Mouse (Mus musculus) heart, postnatal 0 days (tissue): ENCODE results near the gene Grpr. TPM values are rescaled to one million over a fixed set of nuclear protein-coding genes. Genes with fewer than 3 reads are reported as not detected.

Source experiments
- ATAC-seq: fragments of 200-750 bp; cut with Nextera tagmentation; 2 replicates; pipeline ENCODE4 v1.8.0; 2017; ENCODE audit warnings: low read depth, moderate number of reproducible peaks, moderate library complexity; ENCODE audit not compliant: insufficient read depth
- DNase-seq: peaks from one replicate; pipeline ENCODE4 v3.0.0-alpha.2; 2016; ENCODE audit warnings: low spot score
- H3K27ac ChIP-seq: fragments of 300-500 bp; sonication (generic); 2 replicates; pipeline ENCODE4 v1.5.1; 2014; ENCODE audit warnings: low read depth, mild to moderate bottlenecking
- H3K27me3 ChIP-seq: fragments of 300-500 bp; sonication (generic); 2 replicates; pipeline ENCODE4 v1.6.1; 2014; ENCODE audit warnings: low read length, mixed read lengths; ENCODE audit not compliant: control insufficient read depth, insufficient read depth
- H3K36me3 ChIP-seq: fragments of 300-500 bp; sonication (generic); replicated peaks from 2 replicates; pipeline ENCODE4 v1.6.1; 2014; ENCODE audit warnings: low read length, mixed read lengths; ENCODE audit not compliant: control insufficient read depth, insufficient read depth
- H3K4me1 ChIP-seq: fragments of 300-500 bp; sonication (generic); 2 replicates; pipeline ENCODE4 v1.6.1; 2014; ENCODE audit warnings: antibody characterized with exemption; ENCODE audit not compliant: control insufficient read depth, insufficient read depth
- H3K4me2 ChIP-seq: fragments of 300-500 bp; sonication (generic); 2 replicates; pipeline ENCODE4 v1.6.1; 2014; ENCODE audit warnings: low read depth, mild to moderate bottlenecking, low read length, moderate library complexity
- H3K4me3 ChIP-seq: fragments of 300-500 bp; sonication (generic); 2 replicates; pipeline ENCODE4 v1.5.1; 2014; ENCODE audit warnings: low read depth, low read length
- H3K9ac ChIP-seq: fragments of 300-500 bp; sonication (generic); replicated peaks from 2 replicates; pipeline ENCODE4 v1.6.1; 2014; ENCODE audit warnings: low read depth, low read length, mixed read lengths
- H3K9me3 ChIP-seq: fragments of 300-500 bp; sonication (generic); replicated peaks from 2 replicates; pipeline ENCODE4 v1.6.1; 2016; ENCODE audit warnings: low read length; ENCODE audit not compliant: control insufficient read depth
- CTCF ChIP-seq: IDR thresholded peaks from 2 replicates; pipeline ENCODE4 v1.5.1; 2016; ENCODE audit warnings: antibody characterized with exemption, control low read depth, low read depth
- EP300 ChIP-seq: IDR thresholded peaks from 2 replicates; pipeline ENCODE4 v1.6.1; 2016; ENCODE audit warnings: antibody characterized with exemption, low read depth
- WGBS: fragments of 180-500 bp; shearing (Covaris S2); extraction: QIAGEN DNeasy Blood & Tissue Kit; methylation state at CpG from one replicate; pipeline ENCODE4 v1.1.7; 2014; 5-methylcytosine and 5-hydroxymethylcytosine counted together
- polyA plus RNA-seq: library from polyadenylated mRNA; unstranded; fragments of >200 nt; fragmentation: Nextera tagmentation; extraction: Ambion mirVana; gene quantifications from 2 replicates; pipeline ENCODE4 v1.2.1, GENCODE M21; 2015
- total RNA-seq: library from RNA; depleted of rRNA; stranded (reverse); fragments of >200 nt; gene quantifications from 2 replicates; pipeline ENCODE4 v1.2.3, GENCODE M21; 2014; ENCODE audit warnings: low replicate concordance; rRNA removed

Grpr gene
- total RNA-seq (0.08 and 0.77 TPM in 2 replicates), polyA plus RNA-seq (0.04 and 0.05 TPM in 2 replicates)

GRCm38 (mm10) chrX:163549666-163550065, at the start of gene Grpr:
TSS of gene Grpr (minus strand) at chrX:163549677.
- TF ChIP-seq EP300 (no peak), CTCF (peak; percentile 50)
- no peak within 1 kb of the TSS for H3K27ac ChIP-seq
- no peaks in the 10 kb centered on the region for H3K4me1 ChIP-seq
- H3K27me3 ChIP-seq, result no peaks in the 10 kb centered on the region
- no peaks in the 10 kb centered on the region for H3K36me3 ChIP-seq
- no peak within 1 kb of the TSS for H3K9ac ChIP-seq
- DNase-seq (peak; percentile 26), ATAC-seq (peak; percentile 57; the same call in 1 of the 2 replicates)
- 16% methylated on average over 7 of the region's 7 CpGs for WGBS
- H3K4me2 ChIP-seq, result no peak within 1 kb of the TSS
- H3K9me3 ChIP-seq, result no peaks in the 10 kb centered on the region
- no peak within 1 kb of the TSS for H3K4me3 ChIP-seq

DNA sequence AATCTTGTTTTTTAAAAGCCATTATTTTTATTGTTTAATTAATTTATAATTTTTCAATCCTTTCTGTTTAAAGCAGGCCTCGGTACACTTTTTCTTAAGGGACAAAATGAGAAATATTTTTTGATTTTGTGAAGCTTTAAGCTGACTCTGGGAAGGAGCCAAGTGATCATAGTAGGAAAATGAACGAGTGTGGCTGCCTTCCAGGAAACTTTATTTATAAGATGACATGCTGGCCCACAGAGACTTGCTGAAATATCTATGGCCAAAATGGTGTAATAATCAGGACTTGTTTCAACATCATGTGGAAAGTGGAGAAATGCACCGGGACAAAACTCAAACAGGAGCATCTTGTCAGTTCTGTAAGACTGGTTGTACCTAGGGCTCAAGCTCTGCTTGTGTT, 11.0 kb upstream of the Grpr start:
- Histone ChIP-seq H3K36me3 (no peaks in the 10 kb centered on the region), H3K9me3 (no peaks in the 10 kb centered on the region), H3K4me2 (no peak overlapping the region), H3K9ac (no peak overlapping the region), H3K4me1 (no peaks in the 10 kb centered on the region), H3K27ac (no peak overlapping the region), H3K27me3 (no peaks in the 10 kb centered on the region), H3K4me3 (no peak overlapping the region)
- ATAC-seq (no peak), DNase-seq (no peak)
- WGBS, result 60% methylated on average over 3 of the region's 3 CpGs
- TF ChIP-seq EP300 (no peak), CTCF (no peak)

DNA sequence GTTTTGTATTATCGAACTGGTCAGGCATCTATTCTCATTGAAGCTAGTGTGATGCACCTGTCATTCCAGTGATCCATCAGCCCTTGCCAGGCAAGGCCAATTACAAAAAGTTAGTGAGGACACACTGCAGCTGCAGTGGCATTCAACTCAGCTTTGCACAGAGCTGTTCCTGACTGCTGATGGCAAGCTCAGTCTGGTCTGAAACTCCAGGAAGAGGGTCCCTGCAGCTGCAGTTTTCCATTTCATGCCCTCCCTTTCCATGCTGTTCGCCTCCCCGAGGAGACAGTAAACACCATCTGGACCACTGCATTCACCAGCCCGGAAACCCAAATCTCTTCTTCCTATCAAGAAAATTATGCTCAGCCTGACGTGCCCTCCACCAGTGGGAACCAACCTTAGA, 2.4 kb downstream of the Grpr start:
- 66% methylated on average over 5 of the region's 5 CpGs for WGBS
- Histone ChIP-seq H3K9me3 (no peaks in the 10 kb centered on the region), H3K27ac (no peak overlapping the region), H3K4me1 (no peaks in the 10 kb centered on the region), H3K4me3 (no peak overlapping the region), H3K4me2 (no peak overlapping the region), H3K36me3 (no peaks in the 10 kb centered on the region), H3K27me3 (no peaks in the 10 kb centered on the region), H3K9ac (no peak overlapping the region)
- DNase-seq (no peak), ATAC-seq (no peak)
- TF ChIP-seq CTCF (no peak), EP300 (no peak)

DNA sequence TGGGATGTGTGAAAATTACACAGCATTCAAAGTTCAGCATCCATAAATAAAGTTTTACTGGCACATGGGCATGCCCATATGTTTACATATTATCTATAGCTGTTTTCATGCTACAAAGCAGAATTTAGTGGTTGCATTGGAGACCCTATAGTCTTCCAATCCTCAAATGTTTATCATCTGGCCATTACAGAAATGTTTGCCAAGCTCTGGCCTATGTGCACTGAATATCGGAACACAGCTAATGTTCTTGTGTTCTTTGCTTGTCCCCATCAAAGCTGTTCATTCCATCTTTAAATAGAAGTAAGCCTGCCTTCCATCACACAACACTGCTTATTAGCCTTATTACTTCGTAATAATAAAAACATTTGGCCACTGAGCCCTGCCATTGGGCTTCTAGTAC, 16.6 kb downstream of the Grpr start:
- Histone ChIP-seq H3K36me3 (no peaks in the 10 kb centered on the region), H3K4me3 (no peak overlapping the region), H3K27ac (no peak overlapping the region), H3K4me2 (no peak overlapping the region), H3K4me1 (no peaks in the 10 kb centered on the region), H3K27me3 (no peaks in the 10 kb centered on the region), H3K9ac (no peak overlapping the region), H3K9me3 (no peaks in the 10 kb centered on the region)
- DNase-seq, result no peak
- TF ChIP-seq CTCF (no peak), EP300 (no peak)
- no peak for ATAC-seq
- WGBS, result 54% methylated on average over 2 of the region's 2 CpGs

GRCm38 (mm10) chrX:163518963-163519541, 30.4 kb downstream of the Grpr start:
- no peaks in the 10 kb centered on the region for H3K9me3 ChIP-seq
- no peak for TF ChIP-seq EP300
- TF ChIP-seq CTCF, result no peak
- WGBS, result 68% methylated on average over 4 of the region's 4 CpGs
- no peak overlapping the region for H3K27ac ChIP-seq
- H3K9ac ChIP-seq, result no peak overlapping the region
- H3K36me3 ChIP-seq, result no peaks in the 10 kb centered on the region
- no peak for DNase-seq
- H3K4me2 ChIP-seq, result no peak overlapping the region
- H3K4me1 ChIP-seq, result no peaks in the 10 kb centered on the region
- H3K4me3 ChIP-seq, result no peak overlapping the region
- ATAC-seq, result no peak
- H3K27me3 ChIP-seq, result no peaks in the 10 kb centered on the region

DNA sequence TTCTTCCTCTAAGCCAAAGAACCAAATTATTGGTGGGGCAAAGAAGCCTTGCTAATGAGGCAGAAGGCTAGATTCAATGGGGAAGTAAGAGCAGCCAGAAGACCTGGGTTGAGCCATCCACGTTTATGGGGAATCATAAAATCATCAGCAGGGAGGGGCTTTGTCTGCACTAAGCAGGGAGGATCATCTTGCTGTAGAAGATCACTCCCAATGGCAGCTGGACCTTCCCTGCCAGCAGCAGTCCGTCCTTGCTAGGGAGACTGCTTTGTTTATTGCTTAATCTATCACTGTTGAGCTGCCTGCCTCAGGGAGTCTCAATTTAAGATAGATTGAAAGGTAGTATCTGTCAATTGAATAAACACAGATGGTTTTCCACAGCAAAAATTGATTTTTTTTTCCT, 37.7 kb downstream of the Grpr start:
- 44% methylated on average over 2 of the region's 2 CpGs for WGBS
- no peak for ATAC-seq
- H3K9me3 ChIP-seq, result no peaks in the 10 kb centered on the region
- no peak overlapping the region for H3K4me3 ChIP-seq
- no peaks in the 10 kb centered on the region for H3K36me3 ChIP-seq
- no peak overlapping the region for H3K4me2 ChIP-seq
- no peak overlapping the region for H3K9ac ChIP-seq
- no peaks in the 10 kb centered on the region for H3K4me1 ChIP-seq
- DNase-seq, result no peak
- H3K27me3 ChIP-seq, result no peaks in the 10 kb centered on the region
- H3K27ac ChIP-seq, result no peak overlapping the region
- TF ChIP-seq CTCF, result no peak
- no peak for TF ChIP-seq EP300
